Mouse (Mus musculus) thymus, adult 18-20 months (tissue): ENCODE results near the gene Iqschfp.

Source experiments
- DNase-seq, 2 experiments: peaks; one replicate each; pipeline ENCODE4 v3.0.0; 2022; ENCODE audit warnings: mixed read lengths in 2 of 2

Iqschfp gene

GRCm38 (mm10) chr3:68581591-68581990 is 689.6 kb downstream of the Iqschfp start:
- DNase-seq: no peak

DNA sequence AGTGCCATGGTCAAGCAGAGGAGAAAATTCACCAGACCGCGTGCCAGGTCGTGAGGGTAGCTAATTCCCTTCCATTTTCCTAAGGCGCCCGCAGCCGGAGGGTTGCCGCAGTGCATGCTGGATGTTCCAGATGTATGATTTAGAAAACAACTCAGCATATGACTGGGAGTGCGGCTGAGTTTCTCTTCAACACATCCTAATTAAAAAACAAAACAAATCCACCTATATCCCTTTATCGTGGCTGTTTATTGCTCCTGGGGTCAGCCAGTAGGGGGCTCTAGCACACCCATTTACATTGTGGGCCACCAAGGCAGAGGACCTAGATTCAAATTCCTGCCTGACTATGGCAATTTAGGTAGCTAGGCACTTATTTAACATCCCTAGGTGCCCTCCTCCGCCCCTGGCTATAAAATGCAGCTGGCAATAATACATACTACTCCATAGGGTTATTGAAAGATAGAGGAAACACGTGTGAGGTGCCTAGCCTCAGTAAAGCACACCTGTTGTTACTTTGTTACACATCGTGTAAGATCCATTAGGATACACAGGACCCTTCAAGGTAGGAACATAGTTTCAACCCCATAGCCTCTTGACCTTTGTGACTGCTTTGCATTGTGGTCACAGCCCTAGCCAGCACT is 690.2 kb downstream of the Iqschfp start:
- no peak for DNase-seq

- no peak for DNase-seq
Observed at GRCm38 (mm10) chr3:68583031-68583693, 691.1 kb downstream of the Iqschfp start.

GRCm38 (mm10) chr3:68583771-68584511 is 691.9 kb downstream of the Iqschfp start:
- no peak for DNase-seq

GRCm38 (mm10) chr3:68585213-68585612 is 693.2 kb downstream of the Iqschfp start:
- no peak for DNase-seq

- no peak for DNase-seq
Observed at GRCm38 (mm10) chr3:68586646-68587064, 694.6 kb downstream of the Iqschfp start.

DNA sequence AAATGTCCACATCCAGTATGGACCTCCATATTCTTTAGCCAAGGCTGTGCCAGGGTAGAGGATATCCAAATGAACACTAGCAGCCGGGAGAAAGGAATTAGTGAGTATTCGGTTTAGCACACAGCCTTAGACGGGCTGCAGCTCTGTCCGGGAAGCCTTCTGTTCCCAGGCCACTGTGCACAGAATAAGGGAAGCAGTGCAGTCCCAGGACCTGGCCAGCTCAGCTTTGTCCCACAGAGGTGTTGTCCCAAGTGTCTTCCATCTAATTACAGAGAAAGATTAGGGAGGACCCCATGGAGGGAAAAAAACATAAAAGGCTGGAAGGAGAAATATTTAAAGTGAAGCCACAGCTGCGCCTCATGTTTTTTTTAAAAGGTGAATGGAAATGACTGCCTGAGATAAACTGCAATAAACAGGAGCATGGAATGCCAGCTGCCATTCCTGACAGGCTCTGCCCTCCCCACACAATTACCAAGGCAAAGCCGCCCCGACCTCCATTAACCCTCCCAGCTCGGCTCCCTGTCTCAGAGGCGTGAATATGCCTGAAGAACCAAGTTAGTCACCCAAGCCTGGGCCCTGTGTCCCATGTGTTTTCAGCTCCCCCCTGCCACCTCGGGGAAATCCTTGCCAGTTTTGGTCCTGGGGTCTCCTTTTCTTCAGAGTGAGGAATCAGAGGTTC is 695.7 kb downstream of the Iqschfp start:
- no peak for DNase-seq

GRCm38 (mm10) chr3:68589220-68589840 is 697.3 kb downstream of the Iqschfp start:
- DNase-seq: no peak

DNA sequence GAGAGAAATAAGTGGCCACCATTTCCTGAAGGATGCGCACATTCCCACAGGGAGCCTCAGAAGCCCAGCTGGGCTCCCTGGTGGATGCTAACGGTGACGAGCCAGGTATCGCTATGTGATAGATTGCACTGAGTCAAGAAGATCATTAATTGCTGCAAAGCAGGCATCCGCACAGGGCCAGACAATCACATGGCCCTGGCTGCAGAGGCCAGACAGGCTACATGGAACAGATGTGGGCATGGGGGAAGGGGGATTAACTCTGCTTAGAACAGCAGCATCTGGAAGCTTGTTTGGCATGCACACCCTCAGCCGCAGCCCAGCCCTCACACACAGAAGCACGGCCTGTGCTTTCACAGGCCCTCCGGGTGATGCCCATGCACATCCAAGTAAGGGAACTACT is 698.4 kb downstream of the Iqschfp start:
- DNase-seq: no peak

GRCm38 (mm10) chr3:68592575-68592974 is 700.5 kb downstream of the Iqschfp start:
- DNase-seq: no peak

GRCm38 (mm10) chr3:68593073-68593867 is 701.2 kb downstream of the Iqschfp start:
- no peak for DNase-seq

GRCm38 (mm10) chr3:68595316-68595925 is 703.4 kb downstream of the Iqschfp start:
- no peak for DNase-seq

GRCm38 (mm10) chr3:68596938-68597337 is 704.9 kb downstream of the Iqschfp start:
- no peak for DNase-seq

DNA sequence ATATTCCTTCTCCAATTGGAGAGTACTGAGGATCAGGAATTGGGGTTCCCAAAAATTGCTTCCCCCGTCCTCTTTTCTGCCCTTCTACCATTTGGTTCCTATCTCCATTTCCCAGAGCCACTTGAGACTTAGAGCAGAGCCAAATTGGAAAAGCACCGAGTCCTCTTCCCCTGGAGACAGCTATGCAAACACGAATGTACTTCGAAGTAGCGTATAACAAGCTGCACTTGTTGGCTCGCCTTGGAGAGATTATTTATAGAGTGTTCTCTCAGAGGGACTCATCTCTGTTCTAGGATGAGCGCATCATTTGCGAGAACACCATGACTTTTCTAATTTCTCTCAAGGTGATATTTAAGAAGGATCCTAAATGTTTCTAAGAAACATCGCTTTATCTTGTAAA is 710.9 kb downstream of the Iqschfp start:
- DNase-seq: no peak

GRCm38 (mm10) chr3:68604467-68604866 is 712.4 kb downstream of the Iqschfp start:
- no peak for DNase-seq

DNA sequence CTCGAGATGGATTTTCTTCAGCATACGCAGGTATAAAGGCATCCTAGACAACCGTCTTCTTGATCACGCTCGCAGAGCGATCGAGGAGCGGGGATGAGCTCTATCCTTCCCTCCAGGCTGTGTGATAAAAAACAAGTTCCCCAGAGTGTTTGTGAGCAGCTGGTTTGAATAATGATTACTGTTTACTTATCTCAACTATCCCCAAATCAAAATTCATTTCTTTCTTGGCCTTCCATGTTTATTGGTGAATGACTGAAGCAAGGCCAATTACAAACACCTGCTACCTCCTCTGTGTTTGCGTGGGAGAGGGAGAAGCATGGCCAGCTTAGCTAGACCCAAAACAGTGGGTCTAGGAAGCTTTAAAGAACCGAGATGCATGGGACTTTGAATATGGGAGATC is 712.9 kb downstream of the Iqschfp start:
- no peak for DNase-seq

DNA sequence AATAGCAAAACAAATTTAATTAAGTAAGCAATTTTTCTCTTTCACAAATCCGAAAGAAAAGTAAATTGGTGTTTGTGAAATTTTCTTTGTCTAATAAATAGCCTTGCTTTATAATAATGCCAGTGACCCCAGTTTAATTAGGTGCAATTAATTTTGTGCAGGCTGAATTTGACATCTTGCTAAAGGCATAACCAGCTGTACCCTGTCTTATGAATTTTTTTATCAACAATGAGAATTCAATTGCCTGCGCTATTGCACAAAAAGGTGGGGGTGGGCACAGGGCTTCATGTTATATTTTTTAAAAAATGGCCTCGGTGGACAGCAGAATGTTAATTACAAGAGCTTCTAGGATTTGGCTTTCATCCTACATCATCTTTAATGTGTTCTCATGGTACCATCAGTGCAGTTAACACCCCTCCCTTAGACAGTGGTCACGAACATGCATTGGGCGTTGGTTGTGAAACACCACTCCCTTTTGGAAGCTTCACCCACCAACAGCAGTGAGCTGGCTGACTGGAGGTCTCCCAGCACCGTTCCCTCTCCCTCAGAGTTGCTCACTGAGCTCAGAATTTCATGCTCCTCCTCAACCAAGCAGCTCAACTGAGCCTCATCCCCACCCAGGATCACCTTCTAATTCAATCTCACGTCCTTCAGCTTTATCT is 714.0 kb downstream of the Iqschfp start:
- DNase-seq: no peak

GRCm38 (mm10) chr3:68606730-68607129 is 714.7 kb downstream of the Iqschfp start:
- no peak for DNase-seq

DNA sequence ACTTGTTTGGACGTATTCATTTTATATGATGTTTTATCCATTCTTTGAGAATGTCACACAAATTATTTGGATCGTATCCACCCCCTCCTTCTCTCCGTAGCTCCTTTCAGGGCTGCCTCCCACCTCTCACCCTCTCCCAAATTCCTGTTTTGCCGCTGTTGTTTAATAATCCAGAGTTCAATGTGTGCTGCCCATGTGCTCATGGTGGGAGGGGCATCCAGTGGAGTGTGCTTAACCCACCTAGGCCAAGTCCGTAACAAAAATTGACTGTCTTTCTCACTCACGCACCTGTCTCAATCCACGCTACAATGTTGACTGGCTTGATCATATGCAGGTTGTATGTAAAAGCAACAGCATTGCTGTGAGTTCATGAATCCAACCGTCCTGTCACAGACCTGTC is 715.3 kb downstream of the Iqschfp start:
- no peak for DNase-seq

GRCm38 (mm10) chr3:68608848-68609497 is 716.9 kb downstream of the Iqschfp start:
- DNase-seq: no peak
